Mouse (Mus musculus) G1E (cell line): ENCODE measurements around the gene Ube4b.

ENCODE experiments used
- CTCF ChIP-seq: IDR thresholded peaks from 2 replicates; pipeline ENCODE4 v1.5.1; 2012; ENCODE audit warnings: low read depth, low read length, inconsistent platforms, mixed read lengths
- GATA1 ChIP-seq: IDR thresholded peaks from 2 replicates; pipeline ENCODE4 v1.6.1; 2012; ENCODE audit warnings: borderline replicate concordance, low read length, inconsistent platforms, mixed read lengths
- POLR2AphosphoS5 ChIP-seq: IDR thresholded peaks from 2 replicates; pipeline ENCODE4 v1.6.1; 2012; ENCODE audit warnings: low read depth, low read length, inconsistent platforms; ENCODE audit not compliant: insufficient replicate concordance
- TAL1 ChIP-seq: conservative IDR thresholded peaks from 2 replicates; pipeline ENCODE4 v1.6.1; 2012; ENCODE audit warnings: low read depth, low read length, inconsistent platforms, mixed read lengths

DNA sequence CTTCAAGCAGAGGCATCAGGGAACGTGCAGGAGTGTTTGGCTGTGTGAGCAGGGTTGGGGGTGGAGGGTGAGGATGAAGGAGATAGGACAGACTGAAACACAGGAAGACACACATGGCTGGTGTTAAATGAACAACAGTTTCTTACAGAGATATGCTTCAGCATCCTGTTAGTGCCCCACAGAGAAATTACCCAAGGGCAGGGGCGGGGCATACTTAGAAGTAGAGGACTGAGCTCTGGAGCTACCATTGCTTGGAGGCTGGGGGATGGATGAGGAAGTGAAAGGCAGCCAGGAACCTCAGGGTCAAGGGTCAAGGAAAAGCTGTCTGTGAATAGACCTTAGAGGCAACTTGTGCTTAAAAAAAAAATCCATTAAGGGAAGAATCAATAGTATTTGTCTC lies 85.9 kb downstream of the Ube4b start:
- TF ChIP-seq TAL1 (no peak), CTCF (no peak), GATA1 (no peak), POLR2AphosphoS5 (no peak)
